Mouse (Mus musculus) cerebellum, adult 9-11 months (tissue): ENCODE measurements at regions not wholly inside any gene's neighbourhood (a gene's known extent, or its start where the extent isn't known, plus 50 kb on each side); places are given as distances from the start of the nearest gene placed in this dataset.
A peak's percentile ranks its signal among the peaks of the same experiment; 100 is the strongest.

Experiments used
- DNase-seq: peaks from one replicate; pipeline ENCODE4 v3.0.0; 2022

DNA sequence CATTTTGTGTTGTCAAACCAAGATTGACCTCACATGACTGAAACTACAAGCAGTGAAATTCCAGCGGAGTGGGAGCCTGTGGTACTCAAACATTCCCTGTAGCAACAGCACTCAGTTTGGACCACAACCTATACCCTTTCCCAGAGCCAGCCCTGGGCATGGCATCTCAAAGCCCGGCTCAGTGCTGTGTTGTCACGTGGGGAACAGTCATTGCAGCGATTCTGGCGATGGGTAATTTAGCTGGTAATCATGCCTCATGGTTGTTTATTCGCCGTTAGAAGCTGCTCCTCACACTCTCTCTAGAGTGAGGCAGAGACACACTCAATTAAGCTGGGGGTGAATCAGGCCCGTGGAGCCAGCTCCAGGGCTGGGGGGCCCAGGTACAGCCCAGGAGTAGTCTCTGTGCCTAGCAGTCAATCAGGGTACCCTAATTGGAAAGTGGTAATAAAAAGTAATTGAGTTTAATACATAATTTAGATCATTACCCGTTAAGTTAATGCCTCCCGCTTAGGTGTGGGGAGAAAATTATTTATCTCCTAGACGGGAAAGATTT, 85.5 kb upstream of the A530016L24Rik start:
- DNase-seq, result no peak

DNA sequence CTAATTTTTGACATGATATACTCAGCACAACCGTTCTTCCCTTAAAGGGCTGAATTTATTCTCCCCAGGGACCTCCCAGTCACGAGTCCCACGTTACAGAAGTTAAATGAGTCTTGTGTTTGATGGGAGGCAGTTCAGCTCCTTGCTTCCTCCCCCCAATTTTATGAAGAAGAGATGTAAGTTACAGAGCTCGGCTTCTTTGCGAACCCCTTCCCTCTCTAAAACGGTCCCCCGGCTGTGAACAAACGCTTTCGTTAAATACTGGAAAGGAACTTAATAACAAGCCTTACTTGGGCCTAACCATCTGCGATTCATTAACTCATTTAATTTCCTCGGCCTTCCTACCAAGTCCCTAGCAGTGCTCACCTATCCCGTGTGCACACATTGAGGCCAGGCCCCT, 84.9 kb upstream of the A530016L24Rik start:
- DNase-seq, result no peak

DNA sequence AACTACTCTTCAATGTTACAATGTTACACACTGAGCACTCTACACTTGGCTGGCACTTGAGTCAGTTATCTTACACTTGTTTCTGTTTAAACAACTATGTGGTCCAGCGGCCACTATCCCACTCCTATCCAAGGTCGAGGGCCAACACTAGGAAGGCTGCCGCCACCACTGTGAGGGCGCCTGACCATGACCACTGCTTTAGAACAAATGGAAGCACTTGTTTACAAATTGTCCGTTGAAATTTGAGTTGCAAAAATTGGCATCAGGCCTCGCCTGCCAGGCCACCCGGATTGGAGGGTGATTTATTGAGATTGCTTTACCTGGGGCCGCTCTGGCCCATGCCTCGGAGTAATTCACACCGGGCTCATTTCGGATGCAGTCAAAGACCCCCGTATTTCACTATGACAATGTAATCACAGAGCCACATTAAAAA, 83.5 kb upstream of the A530016L24Rik start:
- DNase-seq, result no peak

- no peak for DNase-seq
These were observed 77.5 kb upstream of the A530016L24Rik start for GRCm38 (mm10) chr12:112411612-112412350.

DNA sequence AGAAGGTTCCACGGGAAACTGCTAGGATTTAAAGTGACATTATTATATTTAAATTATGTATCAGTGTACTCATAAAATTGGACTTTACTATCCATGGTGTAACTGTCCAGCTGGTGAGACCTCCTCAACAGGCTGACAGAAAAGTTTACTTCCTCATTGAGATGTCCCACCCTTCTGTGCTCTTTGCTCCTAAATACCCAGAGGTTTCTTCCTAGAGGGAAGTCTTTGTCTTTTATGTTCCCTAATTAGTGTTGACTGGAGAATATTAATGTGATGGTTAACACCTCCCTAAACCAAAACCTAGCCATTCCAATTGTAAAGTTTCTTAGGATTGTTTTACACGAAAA, 76.9 kb upstream of the A530016L24Rik start:
- no peak for DNase-seq

- no peak for DNase-seq
These were observed 73.2 kb upstream of the A530016L24Rik start for GRCm38 (mm10) chr12:112415926-112416473.

DNA sequence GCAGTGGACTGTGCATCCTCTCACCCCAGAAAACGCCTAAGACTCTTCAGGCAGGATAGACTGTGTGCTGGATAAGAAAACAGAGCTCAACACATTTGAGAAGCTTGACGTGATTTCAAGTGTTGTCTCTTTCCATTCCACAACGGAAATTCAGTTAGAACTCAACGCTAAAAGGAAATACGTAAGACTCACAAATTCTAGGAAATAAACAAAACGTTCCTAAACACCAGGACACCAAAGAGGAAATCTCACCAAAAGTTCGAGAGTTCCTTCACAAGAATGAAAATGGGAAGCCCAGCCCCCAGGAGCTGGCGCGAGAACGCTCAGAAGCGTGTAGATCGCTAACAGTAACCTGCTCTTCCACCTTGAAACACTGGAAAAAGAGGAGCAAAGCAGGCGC, 72.7 kb upstream of the A530016L24Rik start:
- DNase-seq, result no peak

GRCm38 (mm10) chr12:112418636-112419035, 70.6 kb upstream of the A530016L24Rik start:
- no peak for DNase-seq

DNA sequence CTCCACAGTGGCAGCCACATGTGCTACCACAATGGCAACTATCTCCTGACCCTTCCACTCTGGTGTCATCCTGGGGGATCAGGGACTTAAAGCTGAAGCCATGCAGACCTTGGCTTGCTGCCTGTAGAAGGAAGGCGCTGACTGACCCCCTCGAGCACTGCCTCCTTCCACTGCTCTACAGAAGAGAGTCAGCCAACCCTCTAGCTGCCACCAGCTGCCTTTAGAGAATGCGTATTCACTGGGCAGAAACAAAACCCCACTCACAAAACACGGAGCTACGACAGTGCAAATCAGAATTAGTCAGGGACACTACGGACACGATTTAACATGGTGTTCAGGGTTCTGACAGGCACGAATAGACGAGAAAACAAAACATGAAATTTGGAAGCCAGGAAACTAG, 67.1 kb upstream of the A530016L24Rik start:
- DNase-seq, result no peak

DNA sequence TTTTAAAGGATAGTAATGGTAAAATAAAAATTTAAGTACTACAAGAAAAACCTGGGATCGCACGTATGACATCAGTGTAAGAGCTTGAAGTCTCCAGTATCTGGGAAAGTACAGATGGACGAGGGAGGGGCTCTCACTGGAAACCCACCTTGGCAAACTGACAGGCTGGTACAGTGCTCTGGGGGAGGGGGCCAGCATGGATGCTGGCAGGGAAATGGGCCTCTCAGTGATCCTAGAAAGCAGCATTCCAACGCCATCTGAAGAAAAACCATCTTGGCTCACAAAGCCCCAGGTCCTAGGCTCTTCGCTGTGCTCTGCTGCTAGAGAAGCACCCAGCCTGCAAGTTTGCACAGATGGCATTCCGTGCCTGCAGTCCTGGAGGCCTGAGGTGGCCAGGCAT, 65.1 kb upstream of the A530016L24Rik start:
- no peak for DNase-seq

DNA sequence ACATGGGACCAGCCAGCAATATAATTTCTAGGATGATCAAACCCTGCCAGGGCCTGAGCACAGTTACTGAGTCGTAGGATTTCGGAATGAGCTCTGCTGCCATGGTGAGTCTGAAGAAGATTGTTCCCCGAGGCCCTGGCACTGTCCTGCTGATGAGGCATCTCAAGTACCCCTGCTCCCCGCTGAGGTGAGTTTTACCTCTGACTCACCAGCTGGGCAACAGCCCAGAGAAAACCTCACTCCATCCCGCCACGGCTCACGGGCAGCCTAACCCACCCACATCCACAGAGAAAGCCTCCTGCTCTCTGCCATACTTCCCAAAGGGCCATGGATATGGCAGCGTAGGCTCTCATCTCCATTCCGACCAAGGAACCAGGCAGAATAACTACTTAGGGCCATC, 62.6 kb upstream of the A530016L24Rik start:
- no peak for DNase-seq

GRCm38 (mm10) chr12:112430104-112430846, 59.0 kb upstream of the A530016L24Rik start:
- DNase-seq, result peak; percentile 40

- no peak for DNase-seq
These were observed 55.9 kb upstream of the A530016L24Rik start for GRCm38 (mm10) chr12:112433315-112433714.

DNA sequence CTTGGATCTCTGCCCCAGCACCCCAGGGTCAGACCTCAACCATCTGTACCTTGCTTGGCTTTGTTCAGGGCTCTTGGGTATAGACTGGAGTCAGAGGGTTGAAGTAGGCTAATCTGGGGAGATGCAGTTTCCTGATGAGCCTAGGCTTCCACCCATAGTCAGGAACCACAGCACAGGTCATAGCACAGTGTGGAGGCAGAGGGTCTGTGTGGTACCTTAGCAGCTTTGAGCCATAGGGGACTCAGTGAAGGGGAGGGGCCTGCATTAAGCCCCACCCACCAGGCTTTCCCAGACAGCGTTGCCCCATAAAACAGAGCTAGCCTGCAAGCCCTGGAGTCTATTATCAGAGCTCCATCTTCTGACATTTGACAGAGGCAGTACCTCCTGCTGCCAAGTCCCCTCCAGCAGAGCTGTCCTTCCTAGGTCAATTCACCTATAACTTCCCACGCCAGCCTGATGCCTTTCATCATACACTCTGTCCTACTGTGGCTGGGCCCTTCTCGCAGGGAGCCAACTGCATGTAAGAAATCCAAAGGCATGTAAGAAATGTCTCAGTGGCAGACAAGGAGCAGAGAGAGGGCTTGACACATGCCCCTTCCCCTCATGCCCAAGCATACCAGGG, 54.5 kb upstream of the A530016L24Rik start:
- peak; percentile 48 for DNase-seq

GRCm38 (mm10) chr12:112435295-112436110, 53.7 kb upstream of the A530016L24Rik start:
- peak; percentile 92 for DNase-seq

DNA sequence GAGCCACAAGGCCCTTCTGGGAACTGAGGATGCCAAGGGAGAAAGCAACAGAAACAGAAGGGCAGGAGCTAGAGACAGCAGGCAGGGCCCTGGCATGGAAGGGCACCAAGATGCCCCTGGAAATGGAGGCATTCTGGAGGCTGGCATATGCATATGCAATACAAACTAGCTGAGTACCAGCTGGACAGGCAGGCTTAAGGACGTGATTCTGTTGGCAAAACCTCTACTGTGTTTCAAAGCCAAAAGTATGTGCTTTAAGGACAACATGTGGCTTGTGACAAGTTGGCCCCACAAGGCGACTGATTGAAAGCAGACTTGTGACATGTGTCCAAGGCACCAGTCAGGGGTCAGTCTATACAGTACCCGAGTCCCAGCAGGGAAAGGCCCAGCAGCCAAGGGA, 52.2 kb upstream of the A530016L24Rik start:
- DNase-seq, result peak; percentile 78

DNA sequence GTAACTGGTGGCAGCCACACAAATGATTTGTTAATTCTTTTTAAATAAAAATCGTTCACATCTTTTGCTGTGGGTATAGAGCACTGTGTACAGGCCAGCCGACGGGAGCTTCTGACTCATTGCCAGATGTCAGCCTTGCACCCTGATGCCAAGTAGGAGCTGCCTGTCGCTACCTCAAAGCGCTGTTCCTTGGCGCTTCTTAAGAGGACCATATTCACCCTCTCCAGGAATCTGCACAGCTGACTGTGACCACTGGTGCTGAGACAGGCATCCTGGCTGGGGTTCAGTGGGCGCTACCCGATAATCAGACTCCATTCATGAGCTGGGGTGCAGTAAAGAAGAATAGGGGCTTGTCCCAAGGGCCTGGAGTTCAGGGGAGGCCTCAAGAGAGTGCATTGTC, 51.0 kb upstream of the A530016L24Rik start:
- no peak for DNase-seq
